Mouse (Mus musculus) cortical plate, adult 2 months (tissue): ENCODE measurements around the gene Gstm7. TPM values are rescaled to one million over a fixed set of nuclear protein-coding genes. Genes with fewer than 3 reads are reported as not detected.
"Not testable (repeated sequence)": the region's sequence is repeated elsewhere in the genome, so short reads cannot be mapped to it uniquely, and the experiment has no call there.

Source experiments
- H3K27ac ChIP-seq: fragments of 200-500 bp; 2 replicates; pipeline ENCODE4 v1.5.1; 2012; ENCODE audit warnings: low read length, control low read depth, inconsistent platforms; ENCODE audit not compliant: insufficient read depth
- H3K4me1 ChIP-seq: fragments of 200-500 bp; 2 replicates; pipeline ENCODE4 v1.6.1; 2011; ENCODE audit warnings: low read length; ENCODE audit not compliant: control insufficient read depth, insufficient read depth
- H3K4me3 ChIP-seq: fragments of 200-500 bp; 2 replicates; pipeline ENCODE4 v1.5.1; 2011; ENCODE audit warnings: mild to moderate bottlenecking, low read length, control low read depth; ENCODE audit not compliant: insufficient read depth
- CTCF ChIP-seq: fragments of 200-500 bp; IDR thresholded peaks from 2 replicates; pipeline ENCODE4 v1.5.1; 2011; ENCODE audit warnings: mild to moderate bottlenecking, control low read depth, low read length; ENCODE audit not compliant: insufficient read depth; ENCODE audit errors: extremely low read depth
- POLR2A ChIP-seq: fragments of 200-500 bp; IDR thresholded peaks from 2 replicates; pipeline ENCODE4 v1.6.1; 2011; ENCODE audit warnings: mild to moderate bottlenecking, low read length, control low read depth; ENCODE audit not compliant: insufficient read depth; ENCODE audit errors: extremely low read depth
- polyA plus RNA-seq: library from polyadenylated mRNA; depleted of rRNA; stranded (reverse); fragments of >200 nt; gene quantifications from 2 replicates; pipeline ENCODE4 v1.2.3, GENCODE M21; 2012

Gstm7 gene
- polyA plus RNA-seq, 1 experiment, result 37.0 TPM

GRCm38 (mm10) chr3:107964026-107964425 is 32.4 kb upstream of the Gstm7 start:
- H3K4me3 ChIP-seq, result no peak overlapping the region
- no peaks in the 10 kb centered on the region for H3K4me1 ChIP-seq
- H3K27ac ChIP-seq, result no peak overlapping the region
- TF ChIP-seq POLR2A, result no peak

- H3K4me3 ChIP-seq, H3K27ac ChIP-seq, H3K4me1 ChIP-seq: not testable (repeated sequence)
These were observed 23.6 kb upstream of the Gstm7 start for GRCm38 (mm10) chr3:107955260-107955659.

- no peak overlapping the region for H3K4me3 ChIP-seq
- H3K4me1 ChIP-seq, result no peaks in the 10 kb centered on the region
- no peak overlapping the region for H3K27ac ChIP-seq
- TF ChIP-seq POLR2A (no peak), CTCF (no peak)
These were observed 22.3 kb upstream of the Gstm7 start for GRCm38 (mm10) chr3:107953906-107954305.

- Histone ChIP-seq H3K27ac (no peak overlapping the region), H3K4me1 (no peaks in the 10 kb centered on the region), H3K4me3 (no peak overlapping the region)
- TF ChIP-seq POLR2A, result no peak
- TF ChIP-seq CTCF, result peak; percentile 74
These were observed 21.7 kb upstream of the Gstm7 start for GRCm38 (mm10) chr3:107953328-107953755.

GRCm38 (mm10) chr3:107950531-107950930 is 18.9 kb upstream of the Gstm7 start:
- no peaks in the 10 kb centered on the region for H3K4me1 ChIP-seq
- no peak for TF ChIP-seq POLR2A
- no peak for TF ChIP-seq CTCF
- H3K4me3 ChIP-seq, result no peak overlapping the region
- H3K27ac ChIP-seq, result no peak overlapping the region

GRCm38 (mm10) chr3:107949461-107949860 is 17.8 kb upstream of the Gstm7 start:
- H3K4me1 ChIP-seq, H3K4me3 ChIP-seq, H3K27ac ChIP-seq: not testable (repeated sequence)

- no peak overlapping the region for H3K4me3 ChIP-seq
- 0 out of 2 replicates have a peak, but pooled peaks have one; percentile 3 for TF ChIP-seq CTCF
- TF ChIP-seq POLR2A, result no peak
- H3K4me1 ChIP-seq, result no peaks in the 10 kb centered on the region
- H3K27ac ChIP-seq, result 0 out of 2 replicates have a peak overlapping the region, but pooled peaks have one; percentile 34
These were observed 14.1 kb upstream of the Gstm7 start for GRCm38 (mm10) chr3:107945729-107946128.

- no peak within 1 kb of the TSS; the same call in 1 of the 2 replicates for H3K4me3 ChIP-seq
- peaks cover 7% of the 10 kb centered on the region for H3K4me1 ChIP-seq
- no peak within 1 kb of the TSS for H3K27ac ChIP-seq
- TF ChIP-seq CTCF (peak; percentile 51), POLR2A (no peak)
These were observed 11.8 kb upstream of the Gstm7 start, which contains the start of gene Gstm6 for GRCm38 (mm10) chr3:107943239-107943990. Gene Gstm6 (minus strand): TSS chr3:107943749.

- no peak for TF ChIP-seq CTCF
- no peak for TF ChIP-seq POLR2A
- no peak overlapping the region for H3K27ac ChIP-seq
These were observed 9.6 kb upstream of the Gstm7 start for GRCm38 (mm10) chr3:107941261-107941660.

GRCm38 (mm10) chr3:107940524-107940923 is 8.9 kb upstream of the Gstm7 start:
- H3K4me3 ChIP-seq, result no peak overlapping the region
- TF ChIP-seq POLR2A, result no peak
- TF ChIP-seq CTCF, result no peak
- peaks cover 7% of the 10 kb centered on the region for H3K4me1 ChIP-seq
- H3K27ac ChIP-seq, result peak overlapping the region; percentile 15; the same call in 1 of the 2 replicates

More at GRCm38 (mm10) chr3:107941261-107941660, 9.6 kb upstream of the Gstm7 start:
- peaks cover 7% of the 10 kb centered on the region for H3K4me1 ChIP-seq
- H3K4me3 ChIP-seq, result no peak overlapping the region
